Mouse (Mus musculus): ENCODE measurements around the gene Gm20458.

DNA sequence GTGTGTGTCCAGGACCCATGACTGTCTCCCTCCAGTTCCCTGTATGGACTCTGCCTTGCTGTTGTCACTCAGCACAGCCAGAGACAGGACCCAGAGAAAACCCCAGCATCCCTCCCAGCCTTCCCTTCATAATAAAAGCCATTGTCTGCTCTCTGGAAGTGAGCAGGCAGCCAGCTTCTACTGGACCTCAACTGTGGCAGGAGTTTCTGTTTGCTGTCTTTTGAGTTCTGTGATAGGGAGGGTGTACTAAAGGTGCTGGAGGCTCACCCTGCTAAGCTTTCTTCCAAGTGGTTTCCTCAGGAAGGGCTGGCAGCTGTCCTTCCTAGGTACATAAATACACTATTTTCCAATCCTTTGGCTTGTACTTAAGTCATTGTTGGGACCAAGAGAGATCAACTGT, 4.4 kb downstream of the Gm20458 start:
- no peak for TF ChIP-seq POLR2A (IDR thresholded peaks at IDR 0.05; ENCODE audit: borderline replicate concordance, extremely low read depth, insufficient read depth, insufficient read length, poor library complexity, severe bottlenecking)
- TF ChIP-seq CTCF (IDR thresholded peaks at IDR 0.05; ENCODE audit: borderline replicate concordance, extremely low read depth, insufficient read depth, insufficient read length) = no peak

Measured in brain, embryonic 14.5 days (tissue).